Mouse (Mus musculus): ENCODE measurements around the gene Eif3k. TPM values are rescaled to one million over a fixed set of nuclear protein-coding genes. Genes with fewer than 3 reads are reported as not detected.
"Not testable (repeated sequence)": the region's sequence is repeated elsewhere in the genome, so short reads cannot be mapped to it uniquely, and the experiment has no call there.

Eif3k gene
- polyA plus RNA-seq, 1 experiment = 328 TPM

- TF ChIP-seq CTCF (IDR thresholded peaks at IDR 0.05; ENCODE audit: borderline replicate concordance, insufficient read depth, low read length) (no peak), POLR2A (IDR thresholded peaks at IDR 0.05; ENCODE audit: low read depth, low read length) (no peak)
- peak overlapping the region; percentile 29; the same call in 1 of the 2 replicates for H3K27ac ChIP-seq (ENCODE audit: insufficient read depth, low read length)
- no peak overlapping the region for H3K4me3 ChIP-seq (ENCODE audit: insufficient read depth, low read length)
- H3K4me1 ChIP-seq (ENCODE audit: control insufficient read depth, insufficient read depth, low read length) = peaks cover 11% of the 10 kb centered on the region
Observed at GRCm38 (mm10) chr7:28971770-28972269, 9.8 kb downstream of the Eif3k start.

DNA sequence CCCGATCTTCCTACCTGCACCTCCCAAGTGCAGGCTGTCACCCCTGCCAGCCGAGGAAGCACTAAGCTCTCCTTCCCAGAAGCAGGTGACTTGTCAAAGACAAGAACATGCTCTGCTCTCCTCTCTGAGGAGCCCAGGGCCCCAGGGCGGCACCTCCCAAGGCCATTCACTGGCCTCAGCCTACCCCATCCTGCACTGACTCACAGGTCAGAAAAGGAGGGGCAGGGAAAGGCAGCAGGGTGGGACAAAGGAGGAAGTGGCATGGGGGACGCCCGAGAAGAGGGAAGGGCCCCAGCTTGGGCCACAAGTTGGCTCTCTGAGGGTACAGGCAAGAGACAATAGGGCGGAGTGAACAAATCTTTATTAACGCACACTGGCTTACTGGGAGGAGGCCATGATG lies 10.6 kb downstream of the Eif3k start:
- Histone ChIP-seq H3K27ac (ENCODE audit: insufficient read depth, low read length) (no peak overlapping the region), H3K4me1 (ENCODE audit: control insufficient read depth, insufficient read depth, low read length) (peaks cover 11% of the 10 kb centered on the region), H3K4me3 (ENCODE audit: insufficient read depth, low read length) (no peak overlapping the region)
- no peak for TF ChIP-seq CTCF (IDR thresholded peaks at IDR 0.05; ENCODE audit: borderline replicate concordance, insufficient read depth, low read length)
- no peak for TF ChIP-seq POLR2A (IDR thresholded peaks at IDR 0.05; ENCODE audit: low read depth, low read length)

- Histone ChIP-seq H3K4me1 (ENCODE audit: control insufficient read depth, insufficient read depth, low read length) (peaks cover 11% of the 10 kb centered on the region), H3K4me3 (ENCODE audit: insufficient read depth, low read length) (no peak overlapping the region), H3K27ac (ENCODE audit: insufficient read depth, low read length) (no peak overlapping the region)
- no peak for TF ChIP-seq CTCF (IDR thresholded peaks at IDR 0.05; ENCODE audit: borderline replicate concordance, insufficient read depth, low read length)
- TF ChIP-seq POLR2A (IDR thresholded peaks at IDR 0.05; ENCODE audit: low read depth, low read length) = no peak
Observed at GRCm38 (mm10) chr7:28969672-28970394, 11.8 kb downstream of the Eif3k start.

GRCm38 (mm10) chr7:28969271-28969670 lies 12.4 kb downstream of the Eif3k start:
- H3K4me1 ChIP-seq (ENCODE audit: control insufficient read depth, insufficient read depth, low read length) = peaks cover 11% of the 10 kb centered on the region
- no peak for TF ChIP-seq CTCF (IDR thresholded peaks at IDR 0.05; ENCODE audit: borderline replicate concordance, insufficient read depth, low read length)
- TF ChIP-seq POLR2A (IDR thresholded peaks at IDR 0.05; ENCODE audit: low read depth, low read length) = no peak; the same call in 1 of the 2 replicates
- no peak overlapping the region for H3K27ac ChIP-seq (ENCODE audit: insufficient read depth, low read length)
- H3K4me3 ChIP-seq (ENCODE audit: insufficient read depth, low read length) = no peak overlapping the region

DNA sequence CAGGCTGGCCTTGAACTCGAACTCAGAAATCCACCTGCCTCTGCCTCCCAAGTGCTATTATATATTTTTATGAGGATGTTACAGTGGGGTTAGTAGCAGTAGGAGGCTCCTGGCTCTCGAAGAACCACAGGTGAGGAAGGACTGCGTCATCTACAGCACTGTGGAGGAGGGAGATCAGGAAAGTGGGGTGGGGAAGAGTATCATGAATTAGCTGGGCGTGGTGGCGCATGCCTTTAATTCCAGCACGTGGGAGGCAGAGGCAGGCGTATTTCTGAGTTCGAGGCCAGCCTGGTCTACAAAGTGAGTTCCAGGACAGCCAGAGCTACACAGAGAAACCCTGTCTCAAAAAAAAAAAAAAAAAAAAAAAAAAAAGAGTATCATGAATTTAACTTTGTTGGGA lies 13.5 kb downstream of the Eif3k start:
- H3K27ac ChIP-seq (ENCODE audit: insufficient read depth, low read length); H3K4me3 ChIP-seq (ENCODE audit: insufficient read depth, low read length): not testable (repeated sequence)
- peaks cover 11% of the 10 kb centered on the region for H3K4me1 ChIP-seq (ENCODE audit: control insufficient read depth, insufficient read depth, low read length)

DNA sequence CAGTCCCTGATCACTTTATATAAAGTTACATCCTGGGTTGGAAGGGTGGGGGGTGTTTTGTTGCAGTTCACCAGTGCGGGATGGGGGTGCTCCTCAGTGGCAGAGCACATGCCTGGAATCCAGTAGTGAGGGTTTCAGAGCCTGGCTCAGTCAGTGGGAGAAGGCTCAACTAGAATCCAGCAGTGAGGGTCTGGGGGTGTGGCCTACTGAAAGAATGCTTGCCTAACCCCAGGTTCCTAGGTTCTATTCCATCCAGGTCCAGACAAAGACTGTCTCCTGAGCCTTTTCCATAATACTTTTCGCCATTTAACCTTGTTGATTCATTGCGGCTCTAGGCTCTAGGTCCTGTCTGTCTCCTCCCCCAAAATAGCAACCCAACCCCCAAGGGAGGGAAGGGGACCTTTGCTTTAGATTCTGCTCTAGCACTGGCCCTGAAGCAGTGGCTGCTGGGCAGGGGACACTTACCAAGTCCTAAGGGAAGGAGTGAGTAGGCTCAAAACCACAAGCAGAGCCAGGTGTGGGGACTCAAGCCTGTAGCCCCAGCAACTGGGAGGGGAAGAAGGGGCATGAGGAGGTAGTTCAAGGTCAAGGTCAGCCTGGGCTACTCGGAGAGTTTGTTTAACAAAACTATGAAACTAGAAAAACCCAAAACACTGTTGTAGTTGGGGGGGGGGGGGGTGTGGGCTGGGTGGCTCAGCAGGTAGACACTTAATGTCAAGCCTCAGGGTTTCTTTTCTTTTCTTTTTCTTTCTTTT lies 14.7 kb downstream of the Eif3k start:
- H3K4me3 ChIP-seq (ENCODE audit: insufficient read depth, low read length) = no peak overlapping the region
- peaks cover 6% of the 10 kb centered on the region; the same call in 1 of the 2 replicates for H3K4me1 ChIP-seq (ENCODE audit: control insufficient read depth, insufficient read depth, low read length)
- H3K27ac ChIP-seq (ENCODE audit: insufficient read depth, low read length) = no peak overlapping the region
- no peak for TF ChIP-seq CTCF (IDR thresholded peaks at IDR 0.05; ENCODE audit: borderline replicate concordance, insufficient read depth, low read length)
- no peak for TF ChIP-seq POLR2A (IDR thresholded peaks at IDR 0.05; ENCODE audit: low read depth, low read length)

- H3K4me1 ChIP-seq (ENCODE audit: control insufficient read depth, insufficient read depth, low read length) = no peaks in the 10 kb centered on the region
- no peak for TF ChIP-seq CTCF (IDR thresholded peaks at IDR 0.05; ENCODE audit: borderline replicate concordance, insufficient read depth, low read length)
- no peak for TF ChIP-seq POLR2A (IDR thresholded peaks at IDR 0.05; ENCODE audit: low read depth, low read length)
- no peak overlapping the region for H3K27ac ChIP-seq (ENCODE audit: insufficient read depth, low read length)
- no peak overlapping the region for H3K4me3 ChIP-seq (ENCODE audit: insufficient read depth, low read length)
Observed at GRCm38 (mm10) chr7:28966181-28966580, 15.5 kb downstream of the Eif3k start.

GRCm38 (mm10) chr7:28965346-28965840 lies 16.3 kb downstream of the Eif3k start:
- Histone ChIP-seq H3K4me1 (ENCODE audit: control insufficient read depth, insufficient read depth, low read length) (no peaks in the 10 kb centered on the region), H3K4me3 (ENCODE audit: insufficient read depth, low read length) (no peak overlapping the region), H3K27ac (ENCODE audit: insufficient read depth, low read length) (no peak overlapping the region)
- TF ChIP-seq CTCF (IDR thresholded peaks at IDR 0.05; ENCODE audit: borderline replicate concordance, insufficient read depth, low read length) (no peak), POLR2A (IDR thresholded peaks at IDR 0.05; ENCODE audit: low read depth, low read length) (no peak)

DNA sequence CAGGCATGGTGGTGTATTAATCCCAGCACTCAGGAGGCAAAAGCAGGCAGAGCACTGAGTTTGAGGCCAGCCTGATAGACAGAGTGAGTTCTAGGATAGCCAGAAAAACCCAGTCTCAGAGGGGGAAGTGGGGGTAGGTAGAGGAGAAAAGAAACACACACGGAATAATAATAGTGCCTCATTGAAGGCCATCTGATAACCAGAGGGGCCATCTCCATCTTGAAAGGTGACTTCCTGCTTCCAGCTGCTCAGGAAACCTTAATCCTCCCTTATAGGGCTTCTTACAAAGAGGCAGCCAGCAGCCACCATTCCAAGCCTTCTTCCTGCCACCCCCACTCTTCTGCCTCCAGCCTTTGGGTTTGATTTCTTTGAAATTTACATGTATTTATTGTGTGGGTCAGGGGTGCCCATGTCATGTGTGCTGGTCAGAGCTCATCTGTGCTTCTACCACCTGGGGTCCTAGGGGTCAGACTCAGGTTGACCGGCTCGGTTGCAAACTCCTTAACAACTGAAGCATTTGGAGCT lies 18.2 kb downstream of the Eif3k start:
- H3K27ac ChIP-seq (ENCODE audit: insufficient read depth, low read length) = no peak overlapping the region
- peaks cover 7% of the 10 kb centered on the region; the same call in 1 of the 2 replicates for H3K4me1 ChIP-seq (ENCODE audit: control insufficient read depth, insufficient read depth, low read length)
- H3K4me3 ChIP-seq (ENCODE audit: insufficient read depth, low read length) = no peak overlapping the region
- TF ChIP-seq CTCF (IDR thresholded peaks at IDR 0.05; ENCODE audit: borderline replicate concordance, insufficient read depth, low read length) (no peak), POLR2A (IDR thresholded peaks at IDR 0.05; ENCODE audit: low read depth, low read length) (no peak)

All from embryonic fibroblast, embryonic 13.5 days (primary cell).